Mouse (Mus musculus): ENCODE results near the gene Chrm3. TPM values are rescaled to one million over a fixed set of nuclear protein-coding genes. Genes with fewer than 3 reads are reported as not detected.

Gene Chrm3
- polyA plus RNA-seq, 1 experiment from 2014 or later = 4.2 TPM

GRCm38 (mm10) chr13:10284331-10284730 lies 76.3 kb downstream of the Chrm3 start:
- no peak overlapping the region for H3K4me2 ChIP-seq
- no peaks in the 10 kb centered on the region for H3K4me1 ChIP-seq
- H3K9ac ChIP-seq = no peak overlapping the region
- H3K27me3 ChIP-seq (replicated peaks) = no peaks in the 10 kb centered on the region
- H3K4me3 ChIP-seq = no peak overlapping the region
- no peak overlapping the region for H3K27ac ChIP-seq
- no peaks in the 10 kb centered on the region for H3K36me3 ChIP-seq (replicated peaks)
- no peaks in the 10 kb centered on the region for H3K9me3 ChIP-seq
- 91% methylated on average over 4 of the region's 4 CpGs for WGBS
- ATAC-seq (replicated peaks) = no peak

- Histone ChIP-seq H3K4me3 (no peak overlapping the region), H3K4me2 (no peak overlapping the region), H3K27me3 (replicated peaks) (no peaks in the 10 kb centered on the region), H3K27ac (no peak overlapping the region), H3K9me3 (no peaks in the 10 kb centered on the region), H3K36me3 (replicated peaks) (no peaks in the 10 kb centered on the region), H3K9ac (no peak overlapping the region), H3K4me1 (no peaks in the 10 kb centered on the region)
- 81% methylated on average over 1 of the region's 1 CpGs for whole genome bisulfite sequencing
- no peak for ATAC-seq (replicated peaks)
Observed at GRCm38 (mm10) chr13:10274907-10275306, 85.7 kb downstream of the Chrm3 start.

GRCm38 (mm10) chr13:10263784-10264183 lies 96.9 kb downstream of the Chrm3 start:
- 90% methylated on average over 3 of the region's 3 CpGs for WGBS
- ATAC-seq (replicated peaks) = no peak

GRCm38 (mm10) chr13:10253049-10253448 lies 107.6 kb downstream of the Chrm3 start:
- no peak for ATAC-seq (replicated peaks)
- H3K4me1 ChIP-seq = no peaks in the 10 kb centered on the region
- no peak overlapping the region for H3K4me2 ChIP-seq
- no peaks in the 10 kb centered on the region for H3K27me3 ChIP-seq (replicated peaks)
- no peak overlapping the region for H3K4me3 ChIP-seq
- H3K27ac ChIP-seq = no peak overlapping the region
- no peaks in the 10 kb centered on the region for H3K36me3 ChIP-seq (replicated peaks)
- H3K9me3 ChIP-seq = no peaks in the 10 kb centered on the region
- no peak overlapping the region for H3K9ac ChIP-seq

More at GRCm38 (mm10) chr13:10263784-10264183, 96.9 kb downstream of the Chrm3 start:
- Histone ChIP-seq H3K4me1 (no peaks in the 10 kb centered on the region), H3K9ac (no peak overlapping the region), H3K36me3 (replicated peaks) (no peaks in the 10 kb centered on the region), H3K27ac (no peak overlapping the region), H3K4me3 (no peak overlapping the region), H3K27me3 (replicated peaks) (no peaks in the 10 kb centered on the region), H3K4me2 (no peak overlapping the region), H3K9me3 (no peaks in the 10 kb centered on the region)

GRCm38 (mm10) chr13:10251499-10252179 lies 109.0 kb downstream of the Chrm3 start:
- WGBS = 82% methylated on average over 5 of the region's 5 CpGs
- no peaks in the 10 kb centered on the region for H3K4me1 ChIP-seq
- H3K27me3 ChIP-seq (replicated peaks) = no peaks in the 10 kb centered on the region
- ATAC-seq (replicated peaks) = no peak
- no peak overlapping the region for H3K4me3 ChIP-seq
- no peak overlapping the region for H3K27ac ChIP-seq
- no peak overlapping the region for H3K9ac ChIP-seq
- no peak overlapping the region for H3K4me2 ChIP-seq
- no peaks in the 10 kb centered on the region for H3K36me3 ChIP-seq (replicated peaks)
- no peaks in the 10 kb centered on the region for H3K9me3 ChIP-seq

- no peak overlapping the region for H3K4me3 ChIP-seq
- H3K36me3 ChIP-seq (replicated peaks) = no peaks in the 10 kb centered on the region
- no peak overlapping the region for H3K9ac ChIP-seq
Observed at GRCm38 (mm10) chr13:10244243-10244998, 116.2 kb downstream of the Chrm3 start.

GRCm38 (mm10) chr13:10240238-10240637 lies 120.4 kb downstream of the Chrm3 start:
- 83% methylated on average over 3 of the region's 3 CpGs for WGBS

More at GRCm38 (mm10) chr13:10244243-10244998, 116.2 kb downstream of the Chrm3 start:
- H3K27ac ChIP-seq = no peak overlapping the region
- no peak overlapping the region for H3K4me2 ChIP-seq
- H3K9me3 ChIP-seq = no peaks in the 10 kb centered on the region
- H3K27me3 ChIP-seq (replicated peaks) = no peaks in the 10 kb centered on the region
- ATAC-seq (replicated peaks) = peak; percentile 50; the same call in 1 of the 2 replicates
- no peaks in the 10 kb centered on the region for H3K4me1 ChIP-seq
- 47% methylated on average over 1 of the region's 1 CpGs for WGBS

GRCm38 (mm10) chr13:10239825-10240224 lies 120.8 kb downstream of the Chrm3 start:
- Histone ChIP-seq H3K27ac (no peak overlapping the region), H3K9me3 (no peaks in the 10 kb centered on the region), H3K4me3 (no peak overlapping the region), H3K4me2 (no peak overlapping the region), H3K4me1 (no peaks in the 10 kb centered on the region), H3K36me3 (replicated peaks) (no peaks in the 10 kb centered on the region), H3K27me3 (replicated peaks) (no peaks in the 10 kb centered on the region), H3K9ac (no peak overlapping the region)
- WGBS = 77% methylated on average over 4 of the region's 4 CpGs
- no peak for ATAC-seq (replicated peaks)

More at GRCm38 (mm10) chr13:10240238-10240637, 120.4 kb downstream of the Chrm3 start:
- no peak overlapping the region for H3K4me3 ChIP-seq
- no peak overlapping the region for H3K27ac ChIP-seq
- no peaks in the 10 kb centered on the region for H3K27me3 ChIP-seq (replicated peaks)
- no peaks in the 10 kb centered on the region for H3K36me3 ChIP-seq (replicated peaks)
- no peak overlapping the region for H3K9ac ChIP-seq
- H3K4me2 ChIP-seq = no peak overlapping the region
- H3K9me3 ChIP-seq = no peaks in the 10 kb centered on the region
- H3K4me1 ChIP-seq = no peaks in the 10 kb centered on the region
- ATAC-seq (replicated peaks) = no peak

GRCm38 (mm10) chr13:10237616-10238015 lies 123.0 kb downstream of the Chrm3 start:
- H3K4me2 ChIP-seq = no peak overlapping the region
- no peaks in the 10 kb centered on the region for H3K27me3 ChIP-seq (replicated peaks)
- no peaks in the 10 kb centered on the region for H3K4me1 ChIP-seq
- no peaks in the 10 kb centered on the region for H3K36me3 ChIP-seq (replicated peaks)
- H3K4me3 ChIP-seq = no peak overlapping the region
- no peaks in the 10 kb centered on the region for H3K9me3 ChIP-seq
- no peak for ATAC-seq (replicated peaks)
- no peak overlapping the region for H3K27ac ChIP-seq
- no peak overlapping the region for H3K9ac ChIP-seq
- WGBS = 71% methylated on average over 2 of the region's 2 CpGs

GRCm38 (mm10) chr13:10236279-10236678 lies 124.4 kb downstream of the Chrm3 start:
- no peaks in the 10 kb centered on the region for H3K36me3 ChIP-seq (replicated peaks)
- no peak for ATAC-seq (replicated peaks)
- H3K27ac ChIP-seq = no peak overlapping the region
- H3K27me3 ChIP-seq (replicated peaks) = no peaks in the 10 kb centered on the region
- no peaks in the 10 kb centered on the region for H3K9me3 ChIP-seq
- no peak overlapping the region for H3K4me3 ChIP-seq
- H3K9ac ChIP-seq = no peak overlapping the region
- no peaks in the 10 kb centered on the region for H3K4me1 ChIP-seq
- WGBS = 93% methylated on average over 4 of the region's 4 CpGs
- H3K4me2 ChIP-seq = no peak overlapping the region

GRCm38 (mm10) chr13:10235391-10236169 lies 125.1 kb downstream of the Chrm3 start:
- ATAC-seq (replicated peaks) = no peak
- Histone ChIP-seq H3K4me2 (no peak overlapping the region), H3K36me3 (replicated peaks) (no peaks in the 10 kb centered on the region), H3K9ac (no peak overlapping the region), H3K27ac (no peak overlapping the region), H3K9me3 (no peaks in the 10 kb centered on the region), H3K4me3 (no peak overlapping the region), H3K4me1 (no peaks in the 10 kb centered on the region), H3K27me3 (replicated peaks) (no peaks in the 10 kb centered on the region)
- WGBS = 83% methylated on average over 5 of the region's 5 CpGs

GRCm38 (mm10) chr13:10220403-10220802 lies 140.2 kb downstream of the Chrm3 start:
- H3K9me3 ChIP-seq = no peaks in the 10 kb centered on the region
- H3K4me3 ChIP-seq = no peak overlapping the region
- H3K9ac ChIP-seq = no peak overlapping the region
- H3K4me1 ChIP-seq = no peaks in the 10 kb centered on the region
- H3K4me2 ChIP-seq = no peak overlapping the region
- no peaks in the 10 kb centered on the region for H3K27me3 ChIP-seq (replicated peaks)
- no peak overlapping the region for H3K27ac ChIP-seq
- 78% methylated on average over 4 of the region's 4 CpGs for WGBS
- ATAC-seq (replicated peaks) = no peak
- H3K36me3 ChIP-seq (replicated peaks) = no peaks in the 10 kb centered on the region

Measured in midbrain, embryonic 15.5 days (tissue).